Mouse (Mus musculus): Measurements from ENCODE around the gene Uvrag. TPM values are rescaled to one million over a fixed set of nuclear protein-coding genes. Genes with fewer than 3 reads are reported as not detected.

The Uvrag gene
- polyA plus RNA-seq, 1 experiment from 2014 or later: 13.1 TPM

GRCm38 (mm10) chr7:98893144-98893543 lies 247.8 kb downstream of the Uvrag start:
- Histone ChIP-seq H3K9ac (ENCODE audit: low read depth, low read length) (no peak overlapping the region), H3K4me3 (ENCODE audit: low read depth, low read length) (no peak overlapping the region), H3K36me3 (ENCODE audit: control insufficient read depth, insufficient read depth, low read length) (no peaks in the 10 kb centered on the region), H3K27me3 (ENCODE audit: control insufficient read depth, insufficient read depth, low read length) (no peaks in the 10 kb centered on the region), H3K4me1 (replicated peaks; ENCODE audit: control insufficient read depth, insufficient read depth, low read length) (peaks cover 17% of the 10 kb centered on the region), H3K27ac (ENCODE audit: low read depth, low read length) (no peak overlapping the region), H3K9me3 (ENCODE audit: control insufficient read depth, low read length) (no peaks in the 10 kb centered on the region), H3K4me2 (replicated peaks; ENCODE audit: low read depth, low read length) (no peak overlapping the region)
- 82% methylated on average over 5 of the region's 5 CpGs for WGBS
- ATAC-seq (ENCODE audit: low FRiP score) (no peak), DNase-seq (ENCODE audit: low spot score) (no peak)

GRCm38 (mm10) chr7:98889211-98889610 lies 251.7 kb downstream of the Uvrag start:
- Histone ChIP-seq H3K36me3 (ENCODE audit: control insufficient read depth, insufficient read depth, low read length) (no peaks in the 10 kb centered on the region), H3K27ac (ENCODE audit: low read depth, low read length) (peak overlapping the region; percentile 74), H3K4me3 (ENCODE audit: low read depth, low read length) (no peak overlapping the region), H3K27me3 (ENCODE audit: control insufficient read depth, insufficient read depth, low read length) (no peaks in the 10 kb centered on the region), H3K4me1 (replicated peaks; ENCODE audit: control insufficient read depth, insufficient read depth, low read length) (peaks cover 20% of the 10 kb centered on the region), H3K9me3 (ENCODE audit: control insufficient read depth, low read length) (no peaks in the 10 kb centered on the region), H3K9ac (ENCODE audit: low read depth, low read length) (no peak overlapping the region), H3K4me2 (replicated peaks; ENCODE audit: low read depth, low read length) (no peak overlapping the region)
- 52% methylated on average over 7 of the region's 7 CpGs for WGBS
- peak; percentile 73 for ATAC-seq (ENCODE audit: low FRiP score)
- peak; percentile 34 for DNase-seq (ENCODE audit: low spot score)

GRCm38 (mm10) chr7:98888810-98889209 lies 252.1 kb downstream of the Uvrag start:
- no peaks in the 10 kb centered on the region for H3K36me3 ChIP-seq (ENCODE audit: control insufficient read depth, insufficient read depth, low read length)
- H3K4me1 ChIP-seq (replicated peaks; ENCODE audit: control insufficient read depth, insufficient read depth, low read length): peaks cover 20% of the 10 kb centered on the region
- DNase-seq (ENCODE audit: low spot score) (peak; percentile 69), ATAC-seq (ENCODE audit: low FRiP score) (peak; percentile 84)
- no peaks in the 10 kb centered on the region for H3K9me3 ChIP-seq (ENCODE audit: control insufficient read depth, low read length)
- 45% methylated on average over 5 of the region's 5 CpGs for WGBS
- H3K4me2 ChIP-seq (replicated peaks; ENCODE audit: low read depth, low read length): no peak overlapping the region
- peak overlapping the region; percentile 74; the same call in 1 of the 2 replicates for H3K27ac ChIP-seq (ENCODE audit: low read depth, low read length)
- H3K4me3 ChIP-seq (ENCODE audit: low read depth, low read length): no peak overlapping the region
- H3K9ac ChIP-seq (ENCODE audit: low read depth, low read length): no peak overlapping the region
- no peaks in the 10 kb centered on the region for H3K27me3 ChIP-seq (ENCODE audit: control insufficient read depth, insufficient read depth, low read length)

GRCm38 (mm10) chr7:98887811-98888261 lies 253.1 kb downstream of the Uvrag start:
- Histone ChIP-seq H3K27me3 (ENCODE audit: control insufficient read depth, insufficient read depth, low read length) (no peaks in the 10 kb centered on the region), H3K9ac (ENCODE audit: low read depth, low read length) (no peak overlapping the region), H3K27ac (ENCODE audit: low read depth, low read length) (0 out of 2 replicates have a peak overlapping the region, but pooled peaks have one; percentile 30), H3K4me3 (ENCODE audit: low read depth, low read length) (no peak overlapping the region), H3K36me3 (ENCODE audit: control insufficient read depth, insufficient read depth, low read length) (no peaks in the 10 kb centered on the region), H3K4me1 (replicated peaks; ENCODE audit: control insufficient read depth, insufficient read depth, low read length) (peaks cover 20% of the 10 kb centered on the region), H3K4me2 (replicated peaks; ENCODE audit: low read depth, low read length) (no peak overlapping the region), H3K9me3 (ENCODE audit: control insufficient read depth, low read length) (no peaks in the 10 kb centered on the region)
- ATAC-seq (ENCODE audit: low FRiP score) (peak; percentile 46), DNase-seq (ENCODE audit: low spot score) (peak; percentile 57)
- WGBS: 31% methylated on average over 22 of the region's 22 CpGs

GRCm38 (mm10) chr7:98881887-98882286 lies 259.1 kb downstream of the Uvrag start:
- Histone ChIP-seq H3K36me3 (ENCODE audit: control insufficient read depth, insufficient read depth, low read length) (no peaks in the 10 kb centered on the region), H3K4me2 (replicated peaks; ENCODE audit: low read depth, low read length) (no peak overlapping the region), H3K4me1 (replicated peaks; ENCODE audit: control insufficient read depth, insufficient read depth, low read length) (no peaks in the 10 kb centered on the region; the same call in 1 of the 2 replicates), H3K9me3 (ENCODE audit: control insufficient read depth, low read length) (no peaks in the 10 kb centered on the region), H3K27ac (ENCODE audit: low read depth, low read length) (no peak overlapping the region), H3K27me3 (ENCODE audit: control insufficient read depth, insufficient read depth, low read length) (no peaks in the 10 kb centered on the region), H3K9ac (ENCODE audit: low read depth, low read length) (no peak overlapping the region), H3K4me3 (ENCODE audit: low read depth, low read length) (no peak overlapping the region)
- WGBS: 70% methylated on average over 4 of the region's 4 CpGs
- ATAC-seq (ENCODE audit: low FRiP score) (no peak), DNase-seq (ENCODE audit: low spot score) (no peak)

- no peak for DNase-seq (ENCODE audit: low spot score)
- H3K9ac ChIP-seq (ENCODE audit: low read depth, low read length): no peak overlapping the region
- H3K27me3 ChIP-seq (ENCODE audit: control insufficient read depth, insufficient read depth, low read length): no peaks in the 10 kb centered on the region; the same call in 1 of the 2 replicates
- ATAC-seq (ENCODE audit: low FRiP score): no peak
- H3K4me1 ChIP-seq (replicated peaks; ENCODE audit: control insufficient read depth, insufficient read depth, low read length): no peaks in the 10 kb centered on the region; the same call in 1 of the 2 replicates
- H3K36me3 ChIP-seq (ENCODE audit: control insufficient read depth, insufficient read depth, low read length): no peaks in the 10 kb centered on the region
- H3K27ac ChIP-seq (ENCODE audit: low read depth, low read length): no peak overlapping the region
- no peak overlapping the region for H3K4me2 ChIP-seq (replicated peaks; ENCODE audit: low read depth, low read length)
- no peak overlapping the region for H3K4me3 ChIP-seq (ENCODE audit: low read depth, low read length)
- 100% methylated on average over 2 of the region's 2 CpGs for WGBS
- no peaks in the 10 kb centered on the region for H3K9me3 ChIP-seq (ENCODE audit: control insufficient read depth, low read length)
Observed at GRCm38 (mm10) chr7:98879176-98879575, 261.8 kb downstream of the Uvrag start.

- Histone ChIP-seq H3K9me3 (ENCODE audit: control insufficient read depth, low read length) (no peaks in the 10 kb centered on the region), H3K4me3 (ENCODE audit: low read depth, low read length) (no peak overlapping the region), H3K36me3 (ENCODE audit: control insufficient read depth, insufficient read depth, low read length) (no peaks in the 10 kb centered on the region), H3K27ac (ENCODE audit: low read depth, low read length) (no peak overlapping the region), H3K4me1 (replicated peaks; ENCODE audit: control insufficient read depth, insufficient read depth, low read length) (no peaks in the 10 kb centered on the region; the same call in 1 of the 2 replicates), H3K9ac (ENCODE audit: low read depth, low read length) (0 out of 2 replicates have a peak overlapping the region, but pooled peaks have one; percentile 34), H3K27me3 (ENCODE audit: control insufficient read depth, insufficient read depth, low read length) (no peaks in the 10 kb centered on the region; the same call in 1 of the 2 replicates), H3K4me2 (replicated peaks; ENCODE audit: low read depth, low read length) (no peak overlapping the region)
- ATAC-seq (ENCODE audit: low FRiP score) (no peak), DNase-seq (ENCODE audit: low spot score) (no peak)
- 37% methylated on average over 13 of the region's 13 CpGs for WGBS
Observed at GRCm38 (mm10) chr7:98876119-98876518, 264.8 kb downstream of the Uvrag start.

- Histone ChIP-seq H3K4me3 (ENCODE audit: low read depth, low read length) (no peak overlapping the region), H3K27ac (ENCODE audit: low read depth, low read length) (no peak overlapping the region), H3K9ac (ENCODE audit: low read depth, low read length) (no peak overlapping the region), H3K4me2 (replicated peaks; ENCODE audit: low read depth, low read length) (no peak overlapping the region), H3K4me1 (replicated peaks; ENCODE audit: control insufficient read depth, insufficient read depth, low read length) (peaks cover 2% of the 10 kb centered on the region; the same call in 1 of the 2 replicates), H3K9me3 (ENCODE audit: control insufficient read depth, low read length) (no peaks in the 10 kb centered on the region), H3K36me3 (ENCODE audit: control insufficient read depth, insufficient read depth, low read length) (no peaks in the 10 kb centered on the region), H3K27me3 (ENCODE audit: control insufficient read depth, insufficient read depth, low read length) (no peaks in the 10 kb centered on the region; the same call in 1 of the 2 replicates)
- ATAC-seq (ENCODE audit: low FRiP score) (no peak), DNase-seq (ENCODE audit: low spot score) (no peak)
- 33% methylated on average over 13 of the region's 13 CpGs for WGBS
Observed at GRCm38 (mm10) chr7:98875390-98875990, 265.5 kb downstream of the Uvrag start.

- 68% methylated on average over 6 of the region's 6 CpGs for WGBS
- Histone ChIP-seq H3K4me3 (ENCODE audit: low read depth, low read length) (no peak overlapping the region), H3K27ac (ENCODE audit: low read depth, low read length) (no peak overlapping the region), H3K4me1 (replicated peaks; ENCODE audit: control insufficient read depth, insufficient read depth, low read length) (peaks cover 2% of the 10 kb centered on the region; the same call in 1 of the 2 replicates), H3K9ac (ENCODE audit: low read depth, low read length) (no peak overlapping the region), H3K27me3 (ENCODE audit: control insufficient read depth, insufficient read depth, low read length) (no peaks in the 10 kb centered on the region; the same call in 1 of the 2 replicates), H3K36me3 (ENCODE audit: control insufficient read depth, insufficient read depth, low read length) (no peaks in the 10 kb centered on the region), H3K4me2 (replicated peaks; ENCODE audit: low read depth, low read length) (no peak overlapping the region), H3K9me3 (ENCODE audit: control insufficient read depth, low read length) (no peaks in the 10 kb centered on the region)
- no peak for DNase-seq (ENCODE audit: low spot score)
- ATAC-seq (ENCODE audit: low FRiP score): no peak
Observed at GRCm38 (mm10) chr7:98874411-98874951, 266.5 kb downstream of the Uvrag start.

All from hindbrain, embryonic 11.5 days (tissue).